Mouse (Mus musculus): ENCODE results near the gene Vmn1r107. TPM values are rescaled to one million over a fixed set of nuclear protein-coding genes. Genes with fewer than 3 reads are reported as not detected.
"Not testable (repeated sequence)": the region's sequence is repeated elsewhere in the genome, so short reads cannot be mapped to it uniquely, and the experiment has no call there.

Vmn1r107 gene
- total RNA-seq (2021), result not detected
- polyA plus RNA-seq (2012; rRNA removed), result not detected in 2 replicates
- long read RNA-seq, result 0 reads

GRCm38 (mm10) chr7:20668618-20669017, at the start of gene Vmn1r107:
Gene Vmn1r107, plus strand, starts transcription at chr7:20668918.
- DNase-seq, result not testable (repeated sequence)

- DNase-seq, result not testable (repeated sequence)
Measured at GRCm38 (mm10) chr7:20703116-20703515, 34.4 kb downstream of the Vmn1r107 start, which contains the start of gene Vmn1r111. Gene Vmn1r111, minus strand, starts transcription at chr7:20703216.

Other genes starting within 250 kb of the Vmn1r107 start
- gene Vmn1r101, start 226.3 kb upstream of the Vmn1r107 start, total RNA-seq (2021), result not detected
- gene Vmn1r101, start 226.3 kb upstream of the Vmn1r107 start, polyA plus RNA-seq (2012; rRNA removed), result not detected in 2 replicates
- gene Gm10670, start 194.0 kb upstream of the Vmn1r107 start, total RNA-seq (2021), result not detected
- not detected in 2 replicates for gene Gm10670, start 194.0 kb upstream of the Vmn1r107 start, polyA plus RNA-seq (2012; rRNA removed)
- gene Vmn1r103, start 158.4 kb upstream of the Vmn1r107 start, total RNA-seq (2021), result not detected
- not detected in 2 replicates for gene Vmn1r103, start 158.4 kb upstream of the Vmn1r107 start, polyA plus RNA-seq (2012; rRNA removed)
- not detected for gene Vmn1r104, start 135.1 kb upstream of the Vmn1r107 start, total RNA-seq (2021)
- gene Vmn1r104, start 135.1 kb upstream of the Vmn1r107 start, polyA plus RNA-seq (2012; rRNA removed), result not detected in 2 replicates
- gene Gm5726, start 123.2 kb upstream of the Vmn1r107 start, total RNA-seq (2021), result not detected
- gene Gm5726, start 123.2 kb upstream of the Vmn1r107 start, polyA plus RNA-seq (2012; rRNA removed), result not detected in 2 replicates
- not detected for gene Gm4141, start 92.7 kb upstream of the Vmn1r107 start, total RNA-seq (2021)
- gene Gm4141, start 92.7 kb upstream of the Vmn1r107 start, polyA plus RNA-seq (2012; rRNA removed), result not detected in 2 replicates
- gene Gm4513, start 69.9 kb upstream of the Vmn1r107 start, total RNA-seq (2021), result not detected
- not detected in 2 replicates for gene Gm4513, start 69.9 kb upstream of the Vmn1r107 start, polyA plus RNA-seq (2012; rRNA removed)
- gene Vmn1r111, start 34.3 kb downstream of the Vmn1r107 start, total RNA-seq (2021), result not detected
- not detected in 2 replicates for gene Vmn1r111, start 34.3 kb downstream of the Vmn1r107 start, polyA plus RNA-seq (2012; rRNA removed)
- not detected for gene Gm10668, start 61.7 kb downstream of the Vmn1r107 start, total RNA-seq (2021)
- gene Gm10668, start 61.7 kb downstream of the Vmn1r107 start, polyA plus RNA-seq (2012; rRNA removed), result not detected in 2 replicates
- gene Vmn1r112, start 102.3 kb downstream of the Vmn1r107 start, total RNA-seq (2021), result not detected
- not detected in 2 replicates for gene Vmn1r112, start 102.3 kb downstream of the Vmn1r107 start, polyA plus RNA-seq (2012; rRNA removed)
- gene Vmn1r113, start 118.4 kb downstream of the Vmn1r107 start, total RNA-seq (2021), result not detected
- gene Vmn1r113, start 118.4 kb downstream of the Vmn1r107 start, polyA plus RNA-seq (2012; rRNA removed), result not detected in 2 replicates
- not detected for gene Vmn1r114, start 143.3 kb downstream of the Vmn1r107 start, total RNA-seq (2021)
- not detected in 2 replicates for gene Vmn1r114, start 143.3 kb downstream of the Vmn1r107 start, polyA plus RNA-seq (2012; rRNA removed)
- not detected for gene Vmn1r115, start 176.1 kb downstream of the Vmn1r107 start, total RNA-seq (2021)
- gene Vmn1r115, start 176.1 kb downstream of the Vmn1r107 start, polyA plus RNA-seq (2012; rRNA removed), result not detected in 2 replicates
- gene Vmn1r116, start 203.3 kb downstream of the Vmn1r107 start, total RNA-seq (2021), result not detected
- gene Vmn1r116, start 203.3 kb downstream of the Vmn1r107 start, polyA plus RNA-seq (2012; rRNA removed), result not detected in 2 replicates
- not detected for gene Vmn1r117, start 215.2 kb downstream of the Vmn1r107 start, total RNA-seq (2021)
- gene Vmn1r117, start 215.2 kb downstream of the Vmn1r107 start, polyA plus RNA-seq (2012; rRNA removed), result not detected in 2 replicates
- not detected for gene Vmn1r118, start 243.4 kb downstream of the Vmn1r107 start, total RNA-seq (2021)
- not detected in 2 replicates for gene Vmn1r118, start 243.4 kb downstream of the Vmn1r107 start, polyA plus RNA-seq (2012; rRNA removed)

Data from adrenal gland, adult 2 months (tissue).